Mouse (Mus musculus) stomach, embryonic 14.5 days (tissue): Measurements from ENCODE around the gene Ptpn14. TPM values are rescaled to one million over a fixed set of nuclear protein-coding genes. Genes with fewer than 3 reads are reported as not detected.

Source experiments
- ATAC-seq: fragments of 200-750 bp; cut with Nextera tagmentation; 2 replicates; pipeline ENCODE4 v1.8.0; 2017; ENCODE audit warnings: low read depth, moderate TSS enrichment; ENCODE audit not compliant: insufficient number of reproducible peaks, insufficient read depth, low FRiP score
- H3K27ac ChIP-seq: fragments of 300-500 bp; sonication (generic); 2 replicates; pipeline ENCODE4 v1.5.1; 2014; ENCODE audit warnings: mild to moderate bottlenecking, low read length, moderate library complexity, mixed read lengths
- H3K27me3 ChIP-seq: fragments of 300-500 bp; sonication (generic); 2 replicates; pipeline ENCODE4 v1.6.1; 2014; ENCODE audit warnings: low read length, control low read depth, mixed read lengths; ENCODE audit not compliant: control insufficient read depth, insufficient read depth
- H3K36me3 ChIP-seq: fragments of 300-500 bp; sonication (generic); 2 replicates; pipeline ENCODE4 v1.6.1; 2014; ENCODE audit warnings: mild to moderate bottlenecking, control low read depth, low read length, moderate library complexity, mixed read lengths; ENCODE audit not compliant: control insufficient read depth, insufficient read depth
- H3K4me1 ChIP-seq: fragments of 300-500 bp; sonication (generic); 2 replicates; pipeline ENCODE4 v1.6.1; 2014; ENCODE audit warnings: low read length, control low read depth, mixed read lengths; ENCODE audit not compliant: control insufficient read depth, insufficient read depth
- H3K4me2 ChIP-seq: fragments of 300-500 bp; sonication (generic); replicated peaks from 2 replicates; pipeline ENCODE4 v1.6.1; 2014; ENCODE audit warnings: low read depth, low read length, control low read depth
- H3K4me3 ChIP-seq: fragments of 300-500 bp; sonication (generic); 2 replicates; pipeline ENCODE4 v1.5.1; 2014; ENCODE audit warnings: low read depth, low read length, control low read depth
- H3K9ac ChIP-seq: fragments of 300-500 bp; sonication (generic); replicated peaks from 2 replicates; pipeline ENCODE4 v1.6.1; 2014; ENCODE audit warnings: low read depth, mild to moderate bottlenecking, control low read depth, low read length, moderate library complexity, mixed read lengths
- H3K9me3 ChIP-seq: fragments of 300-500 bp; sonication (generic); 2 replicates; pipeline ENCODE4 v1.6.1; 2016; ENCODE audit warnings: low read depth, low read length, control low read depth; ENCODE audit not compliant: control insufficient read depth
- WGBS: fragments of 180-500 bp; shearing (Covaris S2); extraction: QIAGEN DNeasy Blood & Tissue Kit; methylation state at CpG from one replicate; pipeline ENCODE4 v1.1.7; 2014; 5-methylcytosine and 5-hydroxymethylcytosine counted together
- polyA plus RNA-seq: library from polyadenylated mRNA; unstranded; fragments of >200 nt; fragmentation: Nextera tagmentation; extraction: Ambion mirVana; gene quantifications from 2 replicates; pipeline ENCODE4 v1.2.1, GENCODE M21; 2014

The Ptpn14 gene
- polyA plus RNA-seq, 1 experiment from 2014 or later = 14.3 TPM

GRCm38 (mm10) chr1:189811778-189812177, 83.7 kb downstream of the Ptpn14 start:
- no peaks in the 10 kb centered on the region for H3K9me3 ChIP-seq
- H3K4me2 ChIP-seq = no peak overlapping the region
- WGBS = 82% methylated on average over 2 of the region's 2 CpGs
- H3K27me3 ChIP-seq = no peaks in the 10 kb centered on the region
- H3K4me3 ChIP-seq = no peak overlapping the region
- no peak overlapping the region for H3K27ac ChIP-seq
- no peak overlapping the region for H3K9ac ChIP-seq
- peaks cover 5% of the 10 kb centered on the region; the same call in 1 of the 2 replicates for H3K4me1 ChIP-seq
- H3K36me3 ChIP-seq = peaks cover 3% of the 10 kb centered on the region; the same call in 1 of the 2 replicates
- no peak for ATAC-seq

DNA sequence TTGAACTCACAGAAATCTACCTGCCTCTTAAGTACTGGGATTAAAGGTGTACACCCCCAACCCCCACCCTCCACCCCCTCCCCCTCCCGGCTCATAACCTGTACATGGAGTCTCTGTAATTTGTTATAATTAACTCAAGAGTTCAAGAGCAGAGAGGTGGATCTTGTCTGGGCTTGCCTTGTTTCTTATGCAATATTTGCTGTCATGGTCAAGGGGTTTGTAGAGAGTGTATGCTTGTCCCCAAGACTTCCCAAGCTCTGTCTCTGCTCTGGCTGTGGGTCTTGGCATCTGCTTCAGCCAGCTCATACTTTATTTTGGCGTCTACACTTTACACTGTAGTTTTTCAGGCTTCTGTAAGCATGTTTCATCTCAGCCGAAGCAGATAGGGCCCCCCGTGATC, 86.3 kb downstream of the Ptpn14 start:
- Histone ChIP-seq H3K4me1 (peaks cover 6% of the 10 kb centered on the region; the same call in 1 of the 2 replicates), H3K9me3 (no peaks in the 10 kb centered on the region), H3K27me3 (no peaks in the 10 kb centered on the region), H3K9ac (no peak overlapping the region), H3K4me2 (no peak overlapping the region), H3K27ac (no peak overlapping the region), H3K4me3 (no peak overlapping the region), H3K36me3 (no peaks in the 10 kb centered on the region)
- no peak for ATAC-seq
- WGBS = 68% methylated on average over 4 of the region's 4 CpGs

DNA sequence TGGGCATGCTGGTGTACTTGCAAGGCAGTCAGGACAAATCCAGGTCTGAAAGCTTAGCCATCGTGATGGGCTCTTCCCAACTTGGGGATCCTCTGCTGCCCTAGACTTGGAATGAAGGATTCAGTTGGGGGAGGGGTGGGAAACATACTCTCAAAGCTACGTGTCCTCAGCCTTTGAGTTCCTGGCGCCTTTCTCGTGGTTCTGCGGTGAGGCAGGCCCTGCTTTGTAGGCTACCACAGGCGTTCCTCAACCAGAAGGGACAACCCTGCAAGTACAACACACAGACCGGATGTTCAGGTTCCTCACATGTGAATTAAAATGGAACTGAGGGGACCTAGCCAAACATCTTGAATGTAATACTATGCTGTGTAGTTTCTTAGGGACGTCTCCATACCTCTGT, 89.0 kb downstream of the Ptpn14 start:
- no peak for ATAC-seq
- H3K36me3 ChIP-seq = no peaks in the 10 kb centered on the region
- WGBS = 78% methylated on average over 8 of the region's 8 CpGs

GRCm38 (mm10) chr1:189817810-189818209, 89.7 kb downstream of the Ptpn14 start:
- Histone ChIP-seq H3K4me2 (no peak overlapping the region), H3K4me3 (no peak overlapping the region), H3K4me1 (peaks cover 8% of the 10 kb centered on the region; the same call in 1 of the 2 replicates), H3K9ac (no peak overlapping the region), H3K36me3 (no peaks in the 10 kb centered on the region), H3K9me3 (no peaks in the 10 kb centered on the region), H3K27ac (no peak overlapping the region; the same call in 1 of the 2 replicates), H3K27me3 (no peaks in the 10 kb centered on the region)
- ATAC-seq = no peak
- 55% methylated on average over 9 of the region's 9 CpGs for WGBS

More for the DNA sequence above, 89.0 kb downstream of the Ptpn14 start:
- H3K4me1 ChIP-seq = peaks cover 8% of the 10 kb centered on the region; the same call in 1 of the 2 replicates
- no peaks in the 10 kb centered on the region for H3K27me3 ChIP-seq
- no peak overlapping the region for H3K4me3 ChIP-seq
- peak overlapping the region; percentile 28; the same call in 1 of the 2 replicates for H3K27ac ChIP-seq
- no peak overlapping the region for H3K4me2 ChIP-seq
- no peak overlapping the region for H3K9ac ChIP-seq
- H3K9me3 ChIP-seq = no peaks in the 10 kb centered on the region

DNA sequence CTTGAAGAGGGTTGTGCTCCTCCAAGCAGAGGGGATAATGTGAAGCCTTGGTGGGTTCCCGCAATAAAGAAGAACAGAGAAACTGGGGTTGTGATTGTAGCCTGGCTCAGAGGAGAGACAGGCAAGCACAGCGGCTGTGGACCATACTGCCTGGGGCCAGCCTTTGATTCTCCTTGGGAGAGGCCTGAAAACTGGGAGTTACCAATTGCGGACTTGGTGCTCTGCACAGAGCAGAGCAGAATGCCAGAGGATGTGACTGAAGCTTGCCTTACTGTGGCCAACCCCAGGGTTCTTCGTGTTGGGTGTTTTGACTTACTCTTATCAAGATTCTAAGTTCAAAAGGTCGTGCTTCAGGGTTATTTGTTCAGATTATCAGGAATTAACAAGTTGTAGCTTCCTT, 92.0 kb downstream of the Ptpn14 start:
- WGBS = 41% methylated on average over 5 of the region's 5 CpGs
- no peaks in the 10 kb centered on the region for H3K27me3 ChIP-seq
- no peak for ATAC-seq
- H3K4me1 ChIP-seq = 0 out of 2 replicates have a peak, but pooled peaks cover 5% of the 10 kb centered on the region
- H3K36me3 ChIP-seq = no peaks in the 10 kb centered on the region
- no peak overlapping the region for H3K27ac ChIP-seq
- no peak overlapping the region for H3K9ac ChIP-seq
- no peaks in the 10 kb centered on the region for H3K9me3 ChIP-seq
- H3K4me3 ChIP-seq = no peak overlapping the region
- no peak overlapping the region for H3K4me2 ChIP-seq

DNA sequence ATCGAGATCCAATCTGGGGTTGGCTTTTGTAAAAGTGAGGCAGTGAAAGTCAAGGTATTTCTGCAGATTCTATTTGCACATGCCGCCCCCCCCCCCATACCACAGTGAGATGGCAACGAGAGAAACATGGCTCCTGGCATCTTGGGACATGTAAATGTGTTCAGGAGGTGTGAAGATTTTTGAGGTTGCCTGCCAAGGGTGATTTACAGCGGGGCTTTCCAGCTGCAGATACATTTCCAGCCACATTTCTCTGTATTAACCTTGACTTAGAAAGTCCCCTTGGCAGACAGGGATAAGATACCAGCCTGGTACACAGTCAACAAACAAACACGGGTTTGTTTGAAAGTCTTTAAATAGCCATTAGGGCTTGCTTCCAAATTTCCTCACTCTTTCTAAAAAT, 96.4 kb downstream of the Ptpn14 start:
- WGBS = 82% methylated on average over 5 of the region's 5 CpGs
- H3K4me1 ChIP-seq = 0 out of 2 replicates have a peak, but pooled peaks cover 2% of the 10 kb centered on the region
- 0 out of 2 replicates have a peak, but pooled peaks cover 5% of the 10 kb centered on the region for H3K36me3 ChIP-seq
- no peak overlapping the region for H3K9ac ChIP-seq
- no peaks in the 10 kb centered on the region for H3K27me3 ChIP-seq
- H3K4me2 ChIP-seq = no peak overlapping the region
- no peak overlapping the region for H3K4me3 ChIP-seq
- no peaks in the 10 kb centered on the region for H3K9me3 ChIP-seq
- no peak for ATAC-seq
- no peak overlapping the region for H3K27ac ChIP-seq

- peak overlapping the region; percentile 11; the same call in 1 of the 2 replicates for H3K27ac ChIP-seq
- peaks cover 9% of the 10 kb centered on the region; the same call in 1 of the 2 replicates for H3K36me3 ChIP-seq
- 45% methylated on average over 4 of the region's 4 CpGs for WGBS
- H3K9ac ChIP-seq = no peak overlapping the region
- H3K9me3 ChIP-seq = no peaks in the 10 kb centered on the region
- no peak overlapping the region for H3K4me3 ChIP-seq
- H3K4me2 ChIP-seq = no peak overlapping the region
- 0 out of 2 replicates have a peak, but pooled peaks have one; percentile 10 for ATAC-seq
- H3K27me3 ChIP-seq = no peaks in the 10 kb centered on the region
- H3K4me1 ChIP-seq = peaks cover 2% of the 10 kb centered on the region; the same call in 1 of the 2 replicates
Observed at GRCm38 (mm10) chr1:189830391-189830790, 102.3 kb downstream of the Ptpn14 start.

DNA sequence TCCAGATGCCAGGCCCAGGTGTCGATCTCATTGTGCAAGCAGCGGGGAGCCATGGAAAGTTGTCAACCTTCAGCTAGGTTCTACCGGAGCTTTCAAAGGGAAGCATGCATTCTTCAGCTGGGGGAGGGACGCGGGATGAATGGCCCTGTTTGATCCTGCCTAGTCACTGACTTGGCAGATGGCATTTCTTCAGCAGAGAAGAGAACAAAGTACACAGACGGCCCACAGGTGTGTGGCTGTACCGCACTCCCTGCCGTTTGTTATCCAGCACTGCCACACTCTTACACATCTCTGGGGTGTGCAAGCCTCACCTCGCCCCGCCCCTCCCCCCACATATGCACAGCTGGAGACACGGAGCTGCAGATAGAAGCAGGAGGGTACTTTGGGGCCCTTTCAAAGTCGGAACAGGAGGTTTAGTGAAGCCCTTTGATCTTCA, 102.7 kb downstream of the Ptpn14 start:
- peaks cover 9% of the 10 kb centered on the region; the same call in 1 of the 2 replicates for H3K36me3 ChIP-seq
- no peak overlapping the region for H3K4me2 ChIP-seq
- no peaks in the 10 kb centered on the region for H3K9me3 ChIP-seq
- H3K4me3 ChIP-seq = no peak overlapping the region
- H3K27ac ChIP-seq = peak overlapping the region; percentile 11; the same call in 1 of the 2 replicates
- H3K9ac ChIP-seq = no peak overlapping the region
- peaks cover 2% of the 10 kb centered on the region; the same call in 1 of the 2 replicates for H3K4me1 ChIP-seq
- 17% methylated on average over 12 of the region's 12 CpGs for WGBS
- peak; percentile 78 for ATAC-seq
- no peaks in the 10 kb centered on the region for H3K27me3 ChIP-seq

GRCm38 (mm10) chr1:189833351-189833750, 105.3 kb downstream of the Ptpn14 start:
- 57% methylated on average over 7 of the region's 7 CpGs for WGBS
- peaks cover 8% of the 10 kb centered on the region; the same call in 1 of the 2 replicates for H3K36me3 ChIP-seq

More at GRCm38 (mm10) chr1:189833351-189833750, 105.3 kb downstream of the Ptpn14 start:
- no peaks in the 10 kb centered on the region for H3K27me3 ChIP-seq
- H3K9ac ChIP-seq = no peak overlapping the region
- ATAC-seq = no peak
- H3K27ac ChIP-seq = no peak overlapping the region
- no peak overlapping the region for H3K4me3 ChIP-seq
- H3K4me2 ChIP-seq = no peak overlapping the region
- H3K9me3 ChIP-seq = no peaks in the 10 kb centered on the region
- peaks cover 2% of the 10 kb centered on the region; the same call in 1 of the 2 replicates for H3K4me1 ChIP-seq
